Mouse (Mus musculus) liver, embryonic 14.5 days (tissue): Measurements from ENCODE around the gene Sp9. TPM values are rescaled to one million over a fixed set of nuclear protein-coding genes. Genes with fewer than 3 reads are reported as not detected.

Source experiments
- ATAC-seq: fragments of 200-750 bp; cut with Nextera tagmentation; 2 replicates; pipeline ENCODE4 v1.8.0; 2017; ENCODE audit warnings: moderate number of reproducible peaks, mild to moderate bottlenecking, moderate library complexity; ENCODE audit not compliant: insufficient read depth
- DNase-seq, 3 experiments: peaks; one replicate each; pipeline ENCODE4 v3.0.0-alpha.2; 2012 to 2013; ENCODE audit warnings: low read depth in 3 of 3, low spot score in 3 of 3
- H3K27ac ChIP-seq: fragments of 300-500 bp; sonication (generic); 2 replicates; pipeline ENCODE4 v1.5.1; 2014; ENCODE audit warnings: moderate library complexity, mild to moderate bottlenecking, control low read depth, inconsistent platforms
- H3K27me3 ChIP-seq: fragments of 300-500 bp; sonication (generic); 2 replicates; pipeline ENCODE4 v1.6.1; 2014; ENCODE audit warnings: mild to moderate bottlenecking, low read length, moderate library complexity; ENCODE audit not compliant: control insufficient read depth, insufficient read depth
- H3K36me3 ChIP-seq: fragments of 300-500 bp; sonication (generic); replicated peaks from 2 replicates; pipeline ENCODE4 v1.6.1; 2014; ENCODE audit warnings: low read depth; ENCODE audit not compliant: control insufficient read depth, insufficient read depth
- H3K4me1 ChIP-seq, 2 experiments: fragments of 200-500 bp in 1 of 2; fragments of 300-500 bp in 1 of 2; sonication (generic) in 1 of 2; replicated peaks; 2 replicates each; pipeline ENCODE4 v1.6.1; 2012 to 2014; ENCODE audit warnings: antibody characterized with exemption in 1 of 2, inconsistent platforms in 1 of 2, low read length in 1 of 2; ENCODE audit not compliant: control insufficient read depth in 2 of 2, insufficient read depth in 2 of 2
- H3K4me2 ChIP-seq: fragments of 300-500 bp; sonication (generic); 2 replicates; pipeline ENCODE4 v1.6.1; 2014; ENCODE audit warnings: low read depth, mild to moderate bottlenecking, control low read depth, moderate library complexity
- H3K4me3 ChIP-seq, 2 experiments: fragments of 200-500 bp in 1 of 2; fragments of 300-500 bp in 1 of 2; sonication (generic) in 1 of 2; 2 replicates each; pipeline ENCODE4 v1.5.1; 2012 to 2014; ENCODE audit warnings: low read depth in 2 of 2, low read length in 2 of 2, mild to moderate bottlenecking in 2 of 2, control low read depth in 1 of 2, inconsistent platforms in 1 of 2, moderate library complexity in 1 of 2; ENCODE audit not compliant: insufficient read depth in 1 of 2
- H3K9ac ChIP-seq: fragments of 300-500 bp; sonication (generic); replicated peaks from 2 replicates; pipeline ENCODE4 v1.6.1; 2014; ENCODE audit warnings: mild to moderate bottlenecking, control low read depth, moderate library complexity
- H3K9me3 ChIP-seq: fragments of 300-500 bp; sonication (generic); 2 replicates; pipeline ENCODE4 v1.6.1; 2016; ENCODE audit warnings: low read length, mixed read lengths; ENCODE audit not compliant: control insufficient read depth
- CTCF ChIP-seq: IDR thresholded peaks from 2 replicates; pipeline ENCODE4 v1.5.1; 2016; ENCODE audit warnings: antibody characterized with exemption, low read depth, control low read depth
- EP300 ChIP-seq: IDR thresholded peaks from 2 replicates; pipeline ENCODE4 v1.6.1; 2016; ENCODE audit warnings: antibody characterized with exemption, low read depth
- WGBS: fragments of 180-500 bp; shearing (Covaris S2); extraction: QIAGEN DNeasy Blood & Tissue Kit; methylation state at CpG from one replicate; pipeline ENCODE4 v1.1.7; 2014; ENCODE audit not compliant: insufficient replicate concordance; 5-methylcytosine and 5-hydroxymethylcytosine counted together
- polyA plus RNA-seq, 2 experiments: library from polyadenylated mRNA; depleted of rRNA in 1 of 2; stranded (reverse) in 1 of 2; unstranded in 1 of 2; fragments of >200 nt; fragmentation: Nextera tagmentation in 1 of 2; extraction: Ambion mirVana in 1 of 2; gene quantifications; 2 replicates each; pipeline versions ENCODE4 v1.2.1 to v1.2.3; 2012 to 2014

Sp9 gene
- polyA plus RNA-seq, 2 experiments = 0.15 TPM; not detected in 1

- Histone ChIP-seq H3K4me3 (no peak overlapping the region), H3K27me3 (peaks cover 60% of the 10 kb centered on the region), H3K4me2 (peak overlapping the region; percentile 17), H3K4me1 (no peaks in the 10 kb centered on the region), H3K27ac (no peak overlapping the region), H3K9me3 (no peaks in the 10 kb centered on the region), H3K9ac (no peak overlapping the region), H3K36me3 (peaks cover 4% of the 10 kb centered on the region; the same call in 1 of the 2 replicates)
- no peak for DNase-seq
- ATAC-seq = no peak
- TF ChIP-seq CTCF = no peak
- no peak for TF ChIP-seq EP300
- WGBS = 14% methylated on average over 22 of the region's 22 CpGs
Observed at GRCm38 (mm10) chr2:73281048-73281661, 9.4 kb downstream of the Sp9 start.

- no peak for TF ChIP-seq EP300
- TF ChIP-seq CTCF = peak; percentile 51
- 14% methylated on average over 7 of the region's 7 CpGs for WGBS
- DNase-seq (no peak), ATAC-seq (no peak)
- Histone ChIP-seq H3K27ac (no peak overlapping the region), H3K9ac (no peak overlapping the region), H3K4me1 (no peaks in the 10 kb centered on the region), H3K9me3 (no peaks in the 10 kb centered on the region), H3K27me3 (peaks cover 55% of the 10 kb centered on the region), H3K4me3 (no peak overlapping the region), H3K4me2 (no peak overlapping the region), H3K36me3 (peaks cover 7% of the 10 kb centered on the region; the same call in 1 of the 2 replicates)
Observed at GRCm38 (mm10) chr2:73281707-73282106, 10.0 kb downstream of the Sp9 start.

- H3K27me3 ChIP-seq = peaks cover 16% of the 10 kb centered on the region
- H3K27ac ChIP-seq = no peak overlapping the region
- H3K36me3 ChIP-seq = peaks cover 24% of the 10 kb centered on the region
- 18% methylated on average over 2 of the region's 2 CpGs for WGBS
- H3K4me2 ChIP-seq = no peak overlapping the region
- DNase-seq (no peak), ATAC-seq (no peak)
- H3K9me3 ChIP-seq = no peaks in the 10 kb centered on the region
- no peaks in the 10 kb centered on the region for H3K4me1 ChIP-seq
- TF ChIP-seq CTCF (peak; percentile 44; the same call in 1 of the 2 replicates), EP300 (no peak)
- H3K4me3 ChIP-seq = no peak overlapping the region
- H3K9ac ChIP-seq = no peak overlapping the region
Observed at GRCm38 (mm10) chr2:73285630-73286029, 13.9 kb downstream of the Sp9 start.

- Histone ChIP-seq H3K36me3 (peaks cover 41% of the 10 kb centered on the region), H3K27me3 (no peaks in the 10 kb centered on the region), H3K4me2 (no peak overlapping the region), H3K4me1 (peaks cover 0 to 9% of the 10 kb centered on the region in 2 experiments; a peak in 2 of 4 replicates), H3K9me3 (no peaks in the 10 kb centered on the region), H3K4me3 (no peak overlapping the region), H3K9ac (no peak overlapping the region), H3K27ac (no peak overlapping the region)
- no peak for DNase-seq
- TF ChIP-seq EP300 (no peak), CTCF (no peak)
- 88% methylated on average over 4 of the region's 4 CpGs for WGBS
- no peak for ATAC-seq
Observed at GRCm38 (mm10) chr2:73291130-73291529, 19.4 kb downstream of the Sp9 start.

- TF ChIP-seq CTCF = no peak
- TF ChIP-seq EP300 = no peak
- Histone ChIP-seq H3K9me3 (no peaks in the 10 kb centered on the region), H3K27ac (no peak overlapping the region), H3K9ac (no peak overlapping the region), H3K4me2 (no peak overlapping the region), H3K4me3 (no peak overlapping the region), H3K27me3 (no peaks in the 10 kb centered on the region), H3K36me3 (peaks cover 33% of the 10 kb centered on the region), H3K4me1 (peaks cover 0 to 11% of the 10 kb centered on the region in 2 experiments; a peak in 3 of 4 replicates)
- ATAC-seq (no peak; the same call in 1 of the 2 replicates), DNase-seq (no peak)
- 34% methylated on average over 7 of the region's 7 CpGs for WGBS
Observed at GRCm38 (mm10) chr2:73295023-73295422, 23.3 kb downstream of the Sp9 start.
